Mouse (Mus musculus) ES-Bruce4 (cell line): ENCODE data around the gene 1700025G04Rik.

Experiments used
- CTCF ChIP-seq: IDR thresholded peaks from one replicate; pipeline ENCODE4 v1.8.1; 2011; ENCODE audit warnings: low read depth, low read length
- EP300 ChIP-seq: IDR thresholded peaks from 2 replicates; pipeline ENCODE4 v1.6.1; 2011; ENCODE audit warnings: low read depth, low read length; ENCODE audit not compliant: insufficient read depth
- POLR2A ChIP-seq: IDR thresholded peaks from one replicate; pipeline ENCODE4 v1.8.1; 2011; ENCODE audit warnings: low read length; ENCODE audit not compliant: insufficient read depth

GRCm38 (mm10) chr1:151861334-151861995 lies 228.5 kb downstream of the 1700025G04Rik start:
- peak; percentile 71 for TF ChIP-seq CTCF
- TF ChIP-seq POLR2A, result no peak
- TF ChIP-seq EP300, result no peak
